Mouse (Mus musculus): ENCODE data around the gene Magohb. TPM values are rescaled to one million over a fixed set of nuclear protein-coding genes. Genes with fewer than 3 reads are reported as not detected.
"Not testable (repeated sequence)": the region's sequence is repeated elsewhere in the genome, so short reads cannot be mapped to it uniquely, and the experiment has no call there.

The Magohb gene
- total RNA-seq (2017), result 27.5 to 52.2 TPM (median 35.6 TPM) in 3 replicates

GRCm38 (mm10) chr6:131292991-131293788, at the start of gene Magohb:
Gene Magohb (minus strand): TSS chr6:131293244.
- ATAC-seq (replicated peaks; ENCODE audit: insufficient number of reproducible peaks, low FRiP score, low TSS enrichment, poor library complexity, severe bottlenecking), result peak; percentile 59; the same call in 1 of the 2 replicates

GRCm38 (mm10) chr6:131340082-131340481, 47.0 kb upstream of the Magohb start:
- ATAC-seq (replicated peaks; ENCODE audit: insufficient number of reproducible peaks, low FRiP score, low TSS enrichment, poor library complexity, severe bottlenecking), result no peak

GRCm38 (mm10) chr6:131339309-131339708, 46.3 kb upstream of the Magohb start:
- no peak for ATAC-seq (replicated peaks; ENCODE audit: insufficient number of reproducible peaks, low FRiP score, low TSS enrichment, poor library complexity, severe bottlenecking)

- ATAC-seq (replicated peaks; ENCODE audit: insufficient number of reproducible peaks, low FRiP score, low TSS enrichment, poor library complexity, severe bottlenecking), result no peak
Measured at GRCm38 (mm10) chr6:131338787-131339186, 45.7 kb upstream of the Magohb start.

GRCm38 (mm10) chr6:131327076-131327475, 34.0 kb upstream of the Magohb start:
- no peak for ATAC-seq (replicated peaks; ENCODE audit: insufficient number of reproducible peaks, low FRiP score, low TSS enrichment, poor library complexity, severe bottlenecking)

- ATAC-seq (replicated peaks; ENCODE audit: insufficient number of reproducible peaks, low FRiP score, low TSS enrichment, poor library complexity, severe bottlenecking), result no peak
Measured at GRCm38 (mm10) chr6:131321854-131322639, 29.0 kb upstream of the Magohb start.

- ATAC-seq (replicated peaks; ENCODE audit: insufficient number of reproducible peaks, low FRiP score, low TSS enrichment, poor library complexity, severe bottlenecking), result no peak
Measured at GRCm38 (mm10) chr6:131316155-131317101, 23.4 kb upstream of the Magohb start.

- no peak for ATAC-seq (replicated peaks; ENCODE audit: insufficient number of reproducible peaks, low FRiP score, low TSS enrichment, poor library complexity, severe bottlenecking)
Measured at GRCm38 (mm10) chr6:131308031-131308430, 15.0 kb upstream of the Magohb start.

- ATAC-seq (replicated peaks; ENCODE audit: insufficient number of reproducible peaks, low FRiP score, low TSS enrichment, poor library complexity, severe bottlenecking), result no peak
Measured at GRCm38 (mm10) chr6:131304776-131305175, 11.7 kb upstream of the Magohb start.

- ATAC-seq (replicated peaks; ENCODE audit: insufficient number of reproducible peaks, low FRiP score, low TSS enrichment, poor library complexity, severe bottlenecking), result no peak
Measured at GRCm38 (mm10) chr6:131298531-131298930, 5.5 kb upstream of the Magohb start.

- no peak for ATAC-seq (replicated peaks; ENCODE audit: insufficient number of reproducible peaks, low FRiP score, low TSS enrichment, poor library complexity, severe bottlenecking)
Measured at GRCm38 (mm10) chr6:131294435-131295112, 1.5 kb upstream of the Magohb start.

GRCm38 (mm10) chr6:131293916-131294315, 872 bp upstream of the Magohb start:
- ATAC-seq (replicated peaks; ENCODE audit: insufficient number of reproducible peaks, low FRiP score, low TSS enrichment, poor library complexity, severe bottlenecking), result no peak

GRCm38 (mm10) chr6:131292276-131292990, 611 bp downstream of the Magohb start:
- ATAC-seq (replicated peaks; ENCODE audit: insufficient number of reproducible peaks, low FRiP score, low TSS enrichment, poor library complexity, severe bottlenecking), result no peak

- ATAC-seq (replicated peaks; ENCODE audit: insufficient number of reproducible peaks, low FRiP score, low TSS enrichment, poor library complexity, severe bottlenecking), result no peak; the same call in 1 of the 2 replicates
Measured at GRCm38 (mm10) chr6:131290430-131290829, 2.6 kb downstream of the Magohb start.

- ATAC-seq (replicated peaks; ENCODE audit: insufficient number of reproducible peaks, low FRiP score, low TSS enrichment, poor library complexity, severe bottlenecking), result not testable (repeated sequence)
Measured at GRCm38 (mm10) chr6:131278160-131278559, 14.9 kb downstream of the Magohb start.

GRCm38 (mm10) chr6:131276659-131277058, 16.4 kb downstream of the Magohb start:
- no peak for ATAC-seq (replicated peaks; ENCODE audit: insufficient number of reproducible peaks, low FRiP score, low TSS enrichment, poor library complexity, severe bottlenecking)

GRCm38 (mm10) chr6:131272311-131272710, 20.7 kb downstream of the Magohb start:
- no peak for ATAC-seq (replicated peaks; ENCODE audit: insufficient number of reproducible peaks, low FRiP score, low TSS enrichment, poor library complexity, severe bottlenecking)

GRCm38 (mm10) chr6:131270312-131270711, 22.7 kb downstream of the Magohb start:
- no peak for ATAC-seq (replicated peaks; ENCODE audit: insufficient number of reproducible peaks, low FRiP score, low TSS enrichment, poor library complexity, severe bottlenecking)
